Mouse (Mus musculus): ENCODE measurements around the gene Mgp.

GRCm38 (mm10) chr6:136906283-136906936 lies 30.8 kb upstream of the Mgp start:
- no peak for TF ChIP-seq FLI1 (IDR thresholded peaks at IDR 0.05; ENCODE audit: low read length)
- TF ChIP-seq GATA1 (IDR thresholded peaks at IDR 0.05; ENCODE audit: borderline replicate concordance, low read length): no peak
